Mouse (Mus musculus): ENCODE data around the gene Celf5. TPM values are rescaled to one million over a fixed set of nuclear protein-coding genes. Genes with fewer than 3 reads are reported as not detected.

Celf5 gene
- polyA plus RNA-seq, 1 experiment = 0.27 TPM

- H3K27me3 ChIP-seq (replicated peaks; ENCODE audit: control insufficient read depth, insufficient read depth, low read length) = no peaks in the 10 kb centered on the region
- 77% methylated on average over 15 of the region's 15 CpGs for WGBS
Measured at GRCm38 (mm10) chr10:81505016-81505664, 22.6 kb upstream of the Celf5 start.

GRCm38 (mm10) chr10:81502658-81503057, 20.1 kb upstream of the Celf5 start:
- TF ChIP-seq CTCF (conservative IDR thresholded peaks at IDR 0.05; ENCODE audit: insufficient read depth, insufficient read length, low read depth, low read length) = peak; percentile 92
- no peak for TF ChIP-seq POLR2A (IDR thresholded peaks at IDR 0.05; ENCODE audit: low read depth, low read length)
- Histone ChIP-seq H3K36me3 (ENCODE audit: control insufficient read depth, insufficient read depth, low read length) (no peaks in the 10 kb centered on the region), H3K4me1 (ENCODE audit: control insufficient read depth, insufficient read depth, low read length) (no peaks in the 10 kb centered on the region), H3K27ac (ENCODE audit: insufficient read depth, low read depth, low read length) (no peak overlapping the region), H3K27me3 (replicated peaks; ENCODE audit: control insufficient read depth, insufficient read depth, low read length) (no peaks in the 10 kb centered on the region), H3K4me3 (ENCODE audit: insufficient read depth, low read depth, low read length) (peak overlapping the region; percentile 37)
- DNase-seq = peak; percentile 88
- 7% methylated on average over 36 of the region's 36 CpGs for WGBS

More at GRCm38 (mm10) chr10:81505016-81505664, 22.6 kb upstream of the Celf5 start:
- TF ChIP-seq CTCF (conservative IDR thresholded peaks at IDR 0.05; ENCODE audit: insufficient read depth, insufficient read length, low read depth, low read length) (no peak), POLR2A (IDR thresholded peaks at IDR 0.05; ENCODE audit: low read depth, low read length) (no peak)
- DNase-seq = no peak
- H3K27ac ChIP-seq (ENCODE audit: insufficient read depth, low read depth, low read length) = no peak overlapping the region
- H3K4me1 ChIP-seq (ENCODE audit: control insufficient read depth, insufficient read depth, low read length) = no peaks in the 10 kb centered on the region
- H3K4me3 ChIP-seq (ENCODE audit: insufficient read depth, low read depth, low read length) = no peak overlapping the region
- no peaks in the 10 kb centered on the region for H3K36me3 ChIP-seq (ENCODE audit: control insufficient read depth, insufficient read depth, low read length)

- Histone ChIP-seq H3K4me3 (ENCODE audit: insufficient read depth, low read depth, low read length) (no peak overlapping the region), H3K27me3 (replicated peaks; ENCODE audit: control insufficient read depth, insufficient read depth, low read length) (no peaks in the 10 kb centered on the region), H3K27ac (ENCODE audit: insufficient read depth, low read depth, low read length) (no peak overlapping the region), H3K4me1 (ENCODE audit: control insufficient read depth, insufficient read depth, low read length) (no peaks in the 10 kb centered on the region), H3K36me3 (ENCODE audit: control insufficient read depth, insufficient read depth, low read length) (no peaks in the 10 kb centered on the region)
- 89% methylated on average over 5 of the region's 5 CpGs for WGBS
- no peak for DNase-seq
- TF ChIP-seq CTCF (conservative IDR thresholded peaks at IDR 0.05; ENCODE audit: insufficient read depth, insufficient read length, low read depth, low read length) (no peak), POLR2A (IDR thresholded peaks at IDR 0.05; ENCODE audit: low read depth, low read length) (no peak)
Measured at GRCm38 (mm10) chr10:81501863-81502262, 19.4 kb upstream of the Celf5 start.

GRCm38 (mm10) chr10:81500032-81500431, 17.5 kb upstream of the Celf5 start, which contains the start of gene S1pr4:
Gene S1pr4 (minus strand): TSS chr10:81500132.
- Histone ChIP-seq H3K36me3 (ENCODE audit: control insufficient read depth, insufficient read depth, low read length) (no peaks in the 10 kb centered on the region), H3K4me3 (ENCODE audit: insufficient read depth, low read depth, low read length) (peak within 1 kb of the TSS; percentile 30), H3K27ac (ENCODE audit: insufficient read depth, low read depth, low read length) (peak within 1 kb of the TSS; percentile 61), H3K27me3 (replicated peaks; ENCODE audit: control insufficient read depth, insufficient read depth, low read length) (no peaks in the 10 kb centered on the region), H3K4me1 (ENCODE audit: control insufficient read depth, insufficient read depth, low read length) (peaks cover 3% of the 10 kb centered on the region; the same call in 1 of the 2 replicates)
- no peak for DNase-seq
- TF ChIP-seq CTCF (conservative IDR thresholded peaks at IDR 0.05; ENCODE audit: insufficient read depth, insufficient read length, low read depth, low read length) = no peak
- TF ChIP-seq POLR2A (IDR thresholded peaks at IDR 0.05; ENCODE audit: low read depth, low read length) = no peak
- 75% methylated on average over 3 of the region's 3 CpGs for WGBS

- no peaks in the 10 kb centered on the region for H3K27me3 ChIP-seq (replicated peaks; ENCODE audit: control insufficient read depth, insufficient read depth, low read length)
- peak; percentile 73 for DNase-seq
- peak overlapping the region; percentile 61 for H3K27ac ChIP-seq (ENCODE audit: insufficient read depth, low read depth, low read length)
- no peaks in the 10 kb centered on the region for H3K36me3 ChIP-seq (ENCODE audit: control insufficient read depth, insufficient read depth, low read length)
- 73% methylated on average over 23 of the region's 23 CpGs for WGBS
- peaks cover 8% of the 10 kb centered on the region; the same call in 1 of the 2 replicates for H3K4me1 ChIP-seq (ENCODE audit: control insufficient read depth, insufficient read depth, low read length)
- peak overlapping the region; percentile 30 for H3K4me3 ChIP-seq (ENCODE audit: insufficient read depth, low read depth, low read length)
- no peak for TF ChIP-seq POLR2A (IDR thresholded peaks at IDR 0.05; ENCODE audit: low read depth, low read length)
- no peak for TF ChIP-seq CTCF (conservative IDR thresholded peaks at IDR 0.05; ENCODE audit: insufficient read depth, insufficient read length, low read depth, low read length)
Measured at GRCm38 (mm10) chr10:81499250-81499901, 16.9 kb upstream of the Celf5 start.

- no peaks in the 10 kb centered on the region for H3K27me3 ChIP-seq (replicated peaks; ENCODE audit: control insufficient read depth, insufficient read depth, low read length)
- WGBS = 84% methylated on average over 38 of the region's 38 CpGs
- TF ChIP-seq CTCF (conservative IDR thresholded peaks at IDR 0.05; ENCODE audit: insufficient read depth, insufficient read length, low read depth, low read length) = no peak
- no peak for TF ChIP-seq POLR2A (IDR thresholded peaks at IDR 0.05; ENCODE audit: low read depth, low read length)
- H3K4me1 ChIP-seq (ENCODE audit: control insufficient read depth, insufficient read depth, low read length) = peaks cover 8% of the 10 kb centered on the region; the same call in 1 of the 2 replicates
- no peaks in the 10 kb centered on the region for H3K36me3 ChIP-seq (ENCODE audit: control insufficient read depth, insufficient read depth, low read length)
- no peak for DNase-seq
- H3K27ac ChIP-seq (ENCODE audit: insufficient read depth, low read depth, low read length) = peak overlapping the region; percentile 61
- peak overlapping the region; percentile 30 for H3K4me3 ChIP-seq (ENCODE audit: insufficient read depth, low read depth, low read length)
Measured at GRCm38 (mm10) chr10:81498316-81499249, 16.1 kb upstream of the Celf5 start.
